Mouse (Mus musculus) R1 (cell line): Measurements from ENCODE around the gene Slc9a8.
A peak's percentile ranks its signal among the peaks of the same experiment; 100 is the strongest.

ENCODE experiments used
- DNase-seq: peaks from one replicate; pipeline ENCODE4 v3.0.0-alpha.2; 2018; ENCODE audit warnings: low read depth, low spot score

The Slc9a8 gene

DNA sequence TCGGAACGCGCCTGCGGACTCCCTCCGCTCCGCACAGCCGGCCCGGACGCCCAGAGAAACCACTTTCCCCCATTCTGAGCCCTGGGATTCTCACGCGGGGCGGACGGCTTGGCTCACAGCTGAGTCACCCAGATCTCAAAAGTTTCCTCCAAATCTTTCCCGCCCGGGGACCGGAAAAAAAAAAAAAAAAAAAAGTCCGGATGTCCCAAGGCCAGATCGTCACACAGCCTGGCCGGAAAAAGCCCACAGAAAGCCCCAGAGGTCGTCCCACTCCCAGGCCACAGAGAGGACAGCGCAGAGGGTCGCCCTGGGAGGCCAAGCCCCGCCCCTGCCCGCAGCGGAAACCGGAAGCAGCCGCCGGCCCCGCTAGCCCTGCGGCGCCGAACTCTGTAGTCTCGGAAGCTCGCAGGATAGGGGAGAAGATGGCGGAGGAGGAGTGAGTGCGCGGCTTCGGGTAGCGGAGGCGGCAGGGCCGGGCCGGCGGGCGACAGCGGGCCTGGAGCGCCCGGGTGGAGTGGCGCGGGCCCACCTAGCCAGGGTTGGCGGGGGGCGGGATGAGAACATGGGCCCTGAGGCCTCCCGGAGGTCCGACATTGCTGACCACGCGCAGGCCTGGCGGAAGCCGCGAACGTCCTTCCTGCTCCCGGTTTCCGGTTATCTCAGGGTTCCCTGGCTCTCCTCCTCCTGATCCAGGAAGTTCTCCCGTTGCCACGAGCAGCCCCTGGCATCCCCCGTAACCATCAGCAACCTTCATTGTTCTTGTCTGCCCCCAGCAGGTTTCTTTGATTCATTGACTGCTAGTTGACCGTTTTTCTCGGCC is at the start of gene Slc9a8:
Gene Slc9a8 (plus strand): TSS at position 383 of the 820 bp plus-strand sequence.
- DNase-seq, result peak; percentile 93

GRCm38 (mm10) chr2:167373266-167373665 is 48.2 kb upstream of the Slc9a8 start:
- no peak for DNase-seq

DNA sequence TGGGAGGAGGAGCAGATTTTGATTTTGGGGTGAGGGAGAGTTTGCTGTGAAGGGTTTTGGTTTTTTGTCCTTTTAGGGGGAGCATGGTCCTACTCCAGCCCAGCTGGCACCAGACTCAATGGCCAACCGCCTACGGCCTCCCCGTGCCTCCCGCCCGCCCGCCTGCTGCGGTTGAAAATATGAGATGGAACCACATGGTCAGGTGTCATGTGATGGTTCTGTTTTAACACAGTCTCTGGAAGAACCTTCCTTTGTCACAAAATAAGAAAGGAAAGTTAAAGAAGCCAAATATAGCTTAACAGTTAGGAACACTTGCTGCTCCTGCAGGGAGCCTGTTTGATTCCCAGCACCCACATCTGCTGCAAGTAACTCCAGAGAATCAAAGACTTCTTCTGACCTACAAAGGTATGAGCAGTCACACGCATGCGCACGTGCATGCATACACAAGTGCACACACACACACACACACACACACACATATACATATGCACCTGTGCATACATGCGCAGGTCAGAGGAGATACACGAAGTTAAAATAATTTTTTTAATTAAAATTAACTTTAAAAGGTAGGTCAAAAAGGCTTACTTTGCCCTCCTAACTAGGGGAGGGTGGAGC is 47.2 kb upstream of the Slc9a8 start:
- DNase-seq, result no peak

DNA sequence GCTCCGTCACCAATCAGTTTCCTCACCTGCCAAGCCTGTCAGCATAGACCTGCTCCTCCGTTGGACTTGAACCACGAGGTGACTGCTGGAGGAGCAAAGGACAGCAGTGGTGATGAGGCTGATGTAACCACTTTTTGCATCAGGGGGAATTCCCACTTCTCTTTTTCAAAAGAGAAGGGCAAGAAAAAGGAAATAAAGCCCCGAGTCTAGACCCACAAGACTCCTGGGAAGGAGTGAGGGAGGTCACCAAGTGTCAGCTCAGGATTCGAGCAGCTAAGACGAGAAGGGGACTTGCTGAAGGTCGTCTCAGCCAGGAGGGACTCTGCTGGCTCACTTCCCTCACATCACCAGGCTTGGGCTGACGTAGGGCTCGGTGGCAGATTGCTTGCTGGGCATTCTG is 46.4 kb upstream of the Slc9a8 start:
- no peak for DNase-seq

GRCm38 (mm10) chr2:167375688-167376087 is 45.8 kb upstream of the Slc9a8 start:
- DNase-seq, result no peak

- peak; percentile 96 for DNase-seq
Measured at GRCm38 (mm10) chr2:167376160-167376564, 45.4 kb upstream of the Slc9a8 start.

DNA sequence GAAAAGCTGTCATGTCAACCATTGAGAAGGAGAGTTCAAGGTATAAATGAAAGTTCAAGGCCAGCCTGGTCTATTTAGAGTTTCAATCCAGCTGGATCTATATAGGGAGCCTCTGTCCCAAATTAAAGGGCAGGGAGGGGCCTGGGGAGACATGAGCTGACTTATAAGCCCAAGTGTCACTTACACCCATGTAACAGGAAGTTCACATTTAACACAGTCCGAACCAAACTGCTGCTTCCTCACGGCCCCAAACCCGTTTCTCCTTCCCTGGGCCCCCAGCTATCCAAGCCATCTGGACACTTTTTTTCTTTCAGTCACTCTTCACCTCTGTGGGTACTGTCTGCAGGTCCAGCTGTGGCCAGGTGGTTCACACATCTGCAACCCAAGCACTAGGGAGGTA is 43.8 kb upstream of the Slc9a8 start:
- no peak for DNase-seq

- DNase-seq, result no peak
Measured at GRCm38 (mm10) chr2:167378972-167379371, 42.5 kb upstream of the Slc9a8 start.

- no peak for DNase-seq
Measured at GRCm38 (mm10) chr2:167380615-167381285, 40.8 kb upstream of the Slc9a8 start.

- no peak for DNase-seq
Measured at GRCm38 (mm10) chr2:167381596-167381995, 39.9 kb upstream of the Slc9a8 start.

GRCm38 (mm10) chr2:167382389-167382788 is 39.1 kb upstream of the Slc9a8 start:
- no peak for DNase-seq

- no peak for DNase-seq
Measured at GRCm38 (mm10) chr2:167383666-167384083, 37.8 kb upstream of the Slc9a8 start.

- DNase-seq, result no peak
Measured at GRCm38 (mm10) chr2:167386456-167386855, 35.1 kb upstream of the Slc9a8 start.

DNA sequence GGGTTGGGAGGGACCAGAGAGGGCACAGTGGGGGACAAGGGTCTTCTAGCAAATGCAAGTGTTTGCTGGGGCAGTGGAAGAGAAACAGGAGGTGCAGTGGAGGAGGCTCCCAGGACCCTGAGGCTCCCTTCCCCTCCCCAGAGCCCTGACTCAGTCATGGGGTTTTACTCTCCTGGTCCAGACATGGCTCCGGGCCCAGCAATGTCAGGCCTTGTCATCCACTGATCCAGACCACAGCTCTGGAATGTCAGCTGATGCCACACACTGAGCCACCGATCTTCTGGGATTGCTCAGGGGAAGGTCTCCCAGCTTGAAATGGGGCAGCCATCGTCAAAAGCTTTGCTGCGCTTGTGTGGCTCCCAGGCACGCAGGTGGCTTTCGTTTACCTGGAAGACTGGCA is 34.5 kb upstream of the Slc9a8 start:
- no peak for DNase-seq

DNA sequence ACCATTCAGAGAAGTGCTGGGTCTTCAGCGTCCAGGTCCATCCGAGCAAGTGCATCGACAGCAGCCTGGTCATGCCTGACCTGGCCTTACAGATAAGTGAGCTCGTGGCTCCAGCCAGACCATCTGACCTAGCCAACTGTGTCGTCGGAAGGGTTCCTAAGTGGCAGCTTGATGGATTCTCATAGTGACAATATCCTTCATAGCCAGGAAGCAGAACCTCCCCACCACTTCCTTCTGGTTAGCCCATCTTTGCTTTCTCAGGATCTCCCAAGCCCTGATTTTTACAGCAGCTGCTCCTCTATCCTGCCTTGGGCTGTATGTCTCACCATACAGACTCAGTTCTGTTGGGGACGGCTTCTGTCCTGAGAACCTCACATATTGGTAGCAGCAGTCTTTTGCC is 27.1 kb upstream of the Slc9a8 start:
- DNase-seq, result no peak

- peak; percentile 53 for DNase-seq
Measured at GRCm38 (mm10) chr2:167396420-167396819, 25.1 kb upstream of the Slc9a8 start.

GRCm38 (mm10) chr2:167399012-167399411 is 22.5 kb upstream of the Slc9a8 start:
- DNase-seq, result peak; percentile 57

DNA sequence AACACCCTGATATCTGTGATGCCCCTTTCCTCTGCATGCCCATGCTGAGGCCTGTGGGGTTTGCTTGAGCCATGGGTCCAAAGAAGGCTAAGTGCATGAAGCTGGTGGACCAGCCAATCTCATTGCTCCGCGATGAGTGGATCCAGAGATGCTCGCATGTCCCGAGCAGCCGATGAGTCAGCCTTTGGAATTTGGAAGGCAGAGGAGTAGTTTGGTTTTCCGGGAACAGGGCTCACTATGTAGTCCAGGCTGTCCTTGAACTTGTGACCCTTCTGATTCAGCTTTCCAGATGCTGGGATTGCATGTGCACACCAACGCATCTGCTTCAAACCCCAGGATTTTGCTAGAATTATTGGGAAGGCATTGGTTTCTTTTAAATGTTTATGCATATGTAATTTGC is 21.9 kb upstream of the Slc9a8 start:
- peak; percentile 85 for DNase-seq

DNA sequence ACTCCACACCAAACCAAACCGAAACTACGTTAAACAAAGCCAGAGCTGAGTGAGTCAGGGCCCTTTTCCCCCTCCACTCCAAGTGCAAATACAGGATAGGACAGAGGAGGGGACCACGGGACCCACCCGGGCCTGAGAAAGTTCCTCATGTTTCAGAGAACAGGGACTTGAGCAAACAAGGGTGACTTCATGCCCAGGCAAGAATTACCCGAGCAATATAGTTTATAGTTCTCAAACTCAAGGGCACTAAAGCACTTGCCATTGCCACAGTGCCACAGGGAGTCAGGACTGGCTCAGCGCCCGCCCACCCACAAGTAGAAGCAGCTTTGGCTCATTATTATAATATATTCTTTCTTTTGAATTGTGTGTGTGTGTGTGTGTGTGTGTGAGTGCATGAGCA is 18.4 kb upstream of the Slc9a8 start:
- DNase-seq, result no peak

- peak; percentile 49 for DNase-seq
Measured at GRCm38 (mm10) chr2:167405101-167405880, 16.2 kb upstream of the Slc9a8 start.

DNA sequence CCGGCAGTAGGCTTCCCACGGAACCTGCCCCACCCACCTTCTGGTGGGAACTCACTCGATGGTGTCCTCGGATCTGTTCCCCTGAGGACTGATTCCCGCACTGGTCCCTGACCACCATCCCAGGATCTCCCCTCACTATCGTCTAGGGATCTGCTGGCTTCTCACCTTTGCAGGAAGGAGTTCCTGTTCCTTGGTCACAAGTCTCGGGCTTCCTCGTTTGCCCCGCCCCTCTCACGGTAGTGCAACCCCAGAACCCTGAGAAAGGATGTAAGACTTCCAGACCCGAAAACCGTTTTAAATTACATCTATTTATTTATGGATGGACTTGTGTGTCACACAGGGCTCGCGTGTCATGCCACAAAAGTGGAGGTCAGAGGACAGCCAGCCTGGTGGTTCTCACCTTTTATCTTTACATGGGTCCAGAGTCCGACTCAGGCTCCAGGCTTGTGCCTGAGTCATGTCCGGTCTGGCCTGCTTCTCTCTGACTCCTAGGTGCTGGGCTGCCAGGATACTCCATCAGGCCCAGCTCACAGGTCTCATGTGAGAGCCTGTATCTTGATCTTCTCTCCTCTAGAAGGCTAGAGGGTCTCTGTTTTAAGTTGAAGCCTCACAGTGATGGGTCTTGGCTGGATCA is 14.1 kb upstream of the Slc9a8 start:
- DNase-seq, result peak; percentile 63
